Mouse (Mus musculus): Measurements from ENCODE around the gene Slc22a8. TPM values are rescaled to one million over a fixed set of nuclear protein-coding genes. Genes with fewer than 3 reads are reported as not detected.

Gene Slc22a8
- polyA plus RNA-seq, 1 experiment from 2014 or later: 0.28 TPM

GRCm38 (mm10) chr19:8646393-8646792 is 55.3 kb downstream of the Slc22a8 start:
- Histone ChIP-seq H3K27ac (no peak overlapping the region), H3K9me3 (no peaks in the 10 kb centered on the region), H3K36me3 (replicated peaks) (no peaks in the 10 kb centered on the region), H3K4me3 (replicated peaks) (no peak overlapping the region), H3K4me1 (no peaks in the 10 kb centered on the region), H3K4me2 (no peak overlapping the region), H3K9ac (no peak overlapping the region), H3K27me3 (no peaks in the 10 kb centered on the region)
- ATAC-seq (ENCODE audit: low FRiP score): no peak
- 81% methylated on average over 2 of the region's 2 CpGs for WGBS

- Histone ChIP-seq H3K4me1 (no peaks in the 10 kb centered on the region), H3K36me3 (replicated peaks) (no peaks in the 10 kb centered on the region), H3K27me3 (0 out of 2 replicates have a peak, but pooled peaks cover 7% of the 10 kb centered on the region), H3K9me3 (no peaks in the 10 kb centered on the region), H3K27ac (no peak overlapping the region), H3K4me2 (no peak overlapping the region), H3K9ac (no peak overlapping the region), H3K4me3 (replicated peaks) (no peak overlapping the region)
- no peak for ATAC-seq (ENCODE audit: low FRiP score)
These were observed 64.8 kb downstream of the Slc22a8 start for GRCm38 (mm10) chr19:8655833-8656232.

GRCm38 (mm10) chr19:8656341-8656740 is 65.3 kb downstream of the Slc22a8 start:
- Histone ChIP-seq H3K9me3 (no peaks in the 10 kb centered on the region), H3K36me3 (replicated peaks) (no peaks in the 10 kb centered on the region), H3K4me2 (no peak overlapping the region), H3K27me3 (0 out of 2 replicates have a peak, but pooled peaks cover 8% of the 10 kb centered on the region), H3K27ac (no peak overlapping the region), H3K4me3 (replicated peaks) (no peak overlapping the region), H3K4me1 (no peaks in the 10 kb centered on the region), H3K9ac (no peak overlapping the region)
- no peak for ATAC-seq (ENCODE audit: low FRiP score)
- 77% methylated on average over 4 of the region's 4 CpGs for WGBS

Other genes starting within 250 kb of the Slc22a8 start
- not detected in 2 replicates for gene Slc22a30, start 186.1 kb upstream of the Slc22a8 start, polyA plus RNA-seq (2016; fragmentation: Nextera tagmentation; extraction: Ambion mirVana)
- 0.70 and 0.87 TPM in 2 replicates for gene Slc22a6, start 26.8 kb downstream of the Slc22a8 start, polyA plus RNA-seq (2016; fragmentation: Nextera tagmentation; extraction: Ambion mirVana)
- gene Chrm1, start 72.5 kb downstream of the Slc22a8 start, polyA plus RNA-seq (2016; fragmentation: Nextera tagmentation; extraction: Ambion mirVana): 0.10 and 0.27 TPM in 2 replicates
- gene Slc3a2, start 132.1 kb downstream of the Slc22a8 start, polyA plus RNA-seq (2016; fragmentation: Nextera tagmentation; extraction: Ambion mirVana): 140 and 143 TPM in 2 replicates
- gene Wdr74, start 144.6 kb downstream of the Slc22a8 start, polyA plus RNA-seq (2016; fragmentation: Nextera tagmentation; extraction: Ambion mirVana): 83.7 and 85.9 TPM in 2 replicates
- 2.8 and 3.7 TPM in 2 replicates for gene 1700092M07Rik, start 149.5 kb downstream of the Slc22a8 start, polyA plus RNA-seq (2016; fragmentation: Nextera tagmentation; extraction: Ambion mirVana)
- 108 and 114 TPM in 2 replicates for gene Stx5a, start 150.2 kb downstream of the Slc22a8 start, polyA plus RNA-seq (2016; fragmentation: Nextera tagmentation; extraction: Ambion mirVana)
- 206 and 225 TPM in 2 replicates for gene Nxf1, start 165.8 kb downstream of the Slc22a8 start, polyA plus RNA-seq (2016; fragmentation: Nextera tagmentation; extraction: Ambion mirVana)
- gene Tmem223, start 179.7 kb downstream of the Slc22a8 start, polyA plus RNA-seq (2016; fragmentation: Nextera tagmentation; extraction: Ambion mirVana): 203 and 210 TPM in 2 replicates
- gene Tmem179b, start 183.2 kb downstream of the Slc22a8 start, polyA plus RNA-seq (2016; fragmentation: Nextera tagmentation; extraction: Ambion mirVana): 34.4 and 36.9 TPM in 2 replicates
- gene Taf6l, start 195.2 kb downstream of the Slc22a8 start, polyA plus RNA-seq (2016; fragmentation: Nextera tagmentation; extraction: Ambion mirVana): 35.9 and 41.5 TPM in 2 replicates
- 158 and 161 TPM in 2 replicates for gene Polr2g, start 207.3 kb downstream of the Slc22a8 start, polyA plus RNA-seq (2016; fragmentation: Nextera tagmentation; extraction: Ambion mirVana)
- gene Zbtb3, start 211.3 kb downstream of the Slc22a8 start, polyA plus RNA-seq (2016; fragmentation: Nextera tagmentation; extraction: Ambion mirVana): 6.6 and 7.9 TPM in 2 replicates
- 78.7 and 83.9 TPM in 2 replicates for gene Ttc9c, start 228.1 kb downstream of the Slc22a8 start, polyA plus RNA-seq (2016; fragmentation: Nextera tagmentation; extraction: Ambion mirVana)
- 7.2 and 7.8 TPM in 2 replicates for gene Hnrnpul2, start 228.8 kb downstream of the Slc22a8 start, polyA plus RNA-seq (2016; fragmentation: Nextera tagmentation; extraction: Ambion mirVana)
- not detected in 2 replicates for gene AC129217.1, start 238.5 kb downstream of the Slc22a8 start, polyA plus RNA-seq (2016; fragmentation: Nextera tagmentation; extraction: Ambion mirVana)
- 57.5 and 62.9 TPM in 2 replicates for gene Bscl2, start 246.2 kb downstream of the Slc22a8 start, polyA plus RNA-seq (2016; fragmentation: Nextera tagmentation; extraction: Ambion mirVana)
- gene Gng3, start 247.9 kb downstream of the Slc22a8 start, polyA plus RNA-seq (2016; fragmentation: Nextera tagmentation; extraction: Ambion mirVana): 131 and 139 TPM in 2 replicates